Mouse (Mus musculus): Measurements from ENCODE around the gene Fgfrl1.

- peak; percentile 61 for TF ChIP-seq CTCF (IDR thresholded peaks at IDR 0.05)
- TF ChIP-seq EP300 (IDR thresholded peaks at IDR 0.05), result no peak
These were observed 12.3 kb upstream of the Fgfrl1 start for GRCm38 (mm10) chr5:108679909-108680308.

All from lung, postnatal 0 days (tissue).